Mouse (Mus musculus) brain, embryonic 14.5 days (tissue): ENCODE measurements around the gene Lrrc71.

Experiments
- CTCF ChIP-seq: fragments of 200-500 bp; IDR thresholded peaks from 2 replicates; pipeline ENCODE4 v1.5.1; 2012; ENCODE audit warnings: inconsistent platforms, mild to moderate bottlenecking, moderate library complexity, borderline replicate concordance; ENCODE audit not compliant: insufficient read depth, insufficient read length; ENCODE audit errors: extremely low read depth
- POLR2A ChIP-seq: fragments of 200-500 bp; IDR thresholded peaks from 2 replicates; pipeline ENCODE4 v1.6.1; 2012; ENCODE audit warnings: mild to moderate bottlenecking, inconsistent platforms, borderline replicate concordance; ENCODE audit not compliant: poor library complexity, insufficient read depth, insufficient read length, severe bottlenecking; ENCODE audit errors: extremely low read depth

DNA sequence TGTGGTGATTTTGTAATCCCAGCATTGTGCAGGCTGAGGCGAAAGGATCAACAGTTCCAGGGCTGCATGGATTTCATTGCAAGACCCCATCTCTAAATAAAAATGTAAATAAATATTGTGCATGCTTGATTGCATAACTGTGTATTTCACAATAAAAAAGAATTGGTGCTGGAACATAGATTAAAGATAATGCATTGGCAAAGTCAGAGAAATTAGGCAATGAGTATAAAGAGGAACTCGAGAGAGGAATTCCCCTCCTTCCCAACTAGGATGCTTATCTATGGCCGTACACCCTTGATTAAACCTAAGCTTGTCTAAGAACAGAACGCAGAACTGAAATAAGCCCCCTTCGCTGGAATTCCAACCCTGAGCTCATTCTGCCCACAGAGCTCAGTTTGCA, 36.7 kb upstream of the Lrrc71 start:
- no peak for TF ChIP-seq POLR2A
- no peak for TF ChIP-seq CTCF
